ENCODE assay signal across 9 mouse cellular contexts in the genomic region with DNA sequence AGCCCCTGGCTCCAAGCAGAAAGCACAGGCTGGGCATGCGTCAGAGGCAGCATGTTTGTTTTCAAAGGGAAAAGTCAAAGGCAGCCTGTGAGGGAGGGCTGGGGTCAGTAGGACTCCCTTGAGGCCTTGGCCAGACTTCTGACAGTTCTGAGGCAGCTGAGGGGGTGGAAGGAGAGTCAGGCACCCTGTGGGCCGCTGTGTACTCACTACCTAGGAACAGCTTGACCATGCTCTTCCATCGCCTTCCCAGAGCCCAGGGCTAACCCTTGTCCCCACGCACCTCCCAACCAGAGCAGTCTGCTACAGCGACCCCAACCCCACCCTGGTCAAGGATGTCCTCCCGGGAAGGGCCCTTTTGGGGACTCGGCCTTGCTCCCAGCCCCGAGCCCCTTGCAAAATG. TPM values are rescaled to one million over a fixed set of nuclear protein-coding genes. Genes with fewer than 3 reads are reported as not detected.
DNase-seq lines count a peak whose midpoint lies in the region; ATAC-seq and TF ChIP-seq lines count a peak whose summit lies in the region.
"Had no signal": no experiment of that assay in that cellular context is flagged by ENCODE, and none has a peak within 500 bp of the region (broad histone marks: within the 10 kb centered on the region; RNA-seq: fewer than 3 reads in every experiment).

No protein-coding gene starts in this region.

- peaks cover 80% of the 10 kb centered on the region for H3K36me3 ChIP-seq in G1E (replicated peaks)
- H3K36me3 ChIP-seq in hindbrain, embryonic 15.5 days = peaks cover 6% of the 10 kb centered on the region; the same call in 1 of the 2 replicates
- H3K36me3 ChIP-seq in stomach, postnatal 0 days (ENCODE audit: control insufficient read depth, insufficient read depth, low read length) = peaks cover 11% of the 10 kb centered on the region; the same call in 1 of the 2 replicates

- H3K27ac ChIP-seq in hindbrain, embryonic 15.5 days (replicated peaks) = peak overlapping the region; percentile 77; the same call in 1 of the 2 replicates
- peak overlapping the region; percentile 56 for H3K27ac ChIP-seq in stomach, postnatal 0 days (replicated peaks)

- WGBS in hindbrain, embryonic 15.5 days = 50% methylated on average over 8 of the region's 8 CpGs
- 53% methylated on average over 8 of the region's 8 CpGs for WGBS in lung, adult 2 months
- 54% methylated on average over 8 of the region's 8 CpGs for WGBS in stomach, postnatal 0 days

- DNase-seq in G1E (ENCODE audit: low spot score) = no peak
- peak; percentile 74 for DNase-seq in adrenal gland, adult 8-10 months
- DNase-seq in lung, adult 2 months = no peak
- no peak for DNase-seq in stomach, postnatal 0 days (ENCODE audit: low spot score)
- DNase-seq in gastrocnemius, postnatal 4 days (ENCODE audit: low spot score in 2 of 2) = no peak
- no peak for DNase-seq in thymus, postnatal 4 days

- H3K9me3 ChIP-seq in G1E (replicated peaks) = peaks cover 17% of the 10 kb centered on the region
- no peaks in the 10 kb centered on the region for H3K9me3 ChIP-seq in hindbrain, embryonic 15.5 days
- no peaks in the 10 kb centered on the region for H3K9me3 ChIP-seq in stomach, postnatal 0 days (ENCODE audit: control insufficient read depth, low read length)

- no peak for TF ChIP-seq EP300 in stomach, postnatal 0 days (optimal IDR thresholded peaks at IDR 0.05)

- H3K4me3 ChIP-seq in G1E (ENCODE audit: low read depth, low read length) = peak overlapping the region; percentile 81; the same call in 1 of the 2 replicates
- no peak overlapping the region for H3K4me3 ChIP-seq in hindbrain, embryonic 15.5 days
- H3K4me3 ChIP-seq in lung, adult 2 months (replicated peaks; ENCODE audit: extremely low read depth, low read depth, low read length) = no peak overlapping the region
- H3K4me3 ChIP-seq in stomach, postnatal 0 days (ENCODE audit: low read depth, low read length) = no peak overlapping the region

- no peaks in the 10 kb centered on the region for H3K27me3 ChIP-seq in G1E (ENCODE audit: insufficient read depth, low read length)
- H3K27me3 ChIP-seq in hindbrain, embryonic 15.5 days = no peaks in the 10 kb centered on the region
- no peaks in the 10 kb centered on the region for H3K27me3 ChIP-seq in stomach, postnatal 0 days (ENCODE audit: control insufficient read depth, insufficient read depth, low read length)

- TF ChIP-seq POLR2A in lung, adult 2 months (IDR thresholded peaks at IDR 0.05; ENCODE audit: borderline replicate concordance, extremely low read depth, low read depth, low read length) = peak; percentile 11; the same call in 1 of the 2 replicates

- ATAC-seq in G1E (ENCODE audit: extremely low read depth, insufficient number of reproducible peaks, low FRiP score, poor library complexity, severe bottlenecking) = no peak
- ATAC-seq in hindbrain, embryonic 15.5 days (ENCODE audit: low FRiP score, low read depth) = no peak
- no peak for ATAC-seq in stomach, postnatal 0 days (ENCODE audit: low FRiP score, low TSS enrichment)
- no peak for ATAC-seq in activated CD4-positive, CD25-positive, alpha-beta regulatory T cell, adult 4 months

- no peak for TF ChIP-seq CTCF in G1E (IDR thresholded peaks at IDR 0.05; ENCODE audit: low read depth, low read length)
- no peak for TF ChIP-seq CTCF in lung, adult 2 months (IDR thresholded peaks at IDR 0.05; ENCODE audit: insufficient read depth, low read length)
- no peak for TF ChIP-seq CTCF in stomach, postnatal 0 days (IDR thresholded peaks at IDR 0.05; ENCODE audit: low read depth)

- H3K9ac ChIP-seq in hindbrain, embryonic 15.5 days = no peak overlapping the region
- H3K9ac ChIP-seq in stomach, postnatal 0 days (ENCODE audit: low read length) = no peak overlapping the region; the same call in 1 of the 2 replicates

- peak overlapping the region; percentile 96; the same call in 1 of the 2 replicates for H3K4me2 ChIP-seq in hindbrain, embryonic 15.5 days
- no peak overlapping the region for H3K4me2 ChIP-seq in stomach, postnatal 0 days (replicated peaks; ENCODE audit: low read depth)

- peaks cover 30% of the 10 kb centered on the region for H3K4me1 ChIP-seq in G1E (ENCODE audit: insufficient read depth, low read depth, low read length)
- H3K4me1 ChIP-seq in hindbrain, embryonic 15.5 days (replicated peaks) = peaks cover 41% of the 10 kb centered on the region
- H3K4me1 ChIP-seq in lung, adult 2 months (ENCODE audit: control insufficient read depth, insufficient read depth, low read length) = peaks cover 5% of the 10 kb centered on the region; the same call in 1 of the 2 replicates
- H3K4me1 ChIP-seq in stomach, postnatal 0 days (replicated peaks; ENCODE audit: control insufficient read depth, insufficient read depth) = 0 out of 2 replicates have a peak, but pooled peaks cover 5% of the 10 kb centered on the region

RNA-seq across cellular contexts. Expression of gene Isyna1, which starts 1.0 kb away (rescaled TPM):
- total RNA-seq in G1E (2014; fragmentation: Nextera tagmentation) (22.9 and 24.4 TPM in 2 replicates), G1E (2017) (35.8 and 36.8 TPM in 2 replicates)
- polyA plus RNA-seq in G1E (2012) = 141 and 157 TPM in 2 replicates
- total RNA-seq in adrenal gland, adult 8-10 months (2022) = 100 to 1,000 TPM; 124 to 207 (median 158) TPM
- 146 and 152 TPM in 2 replicates for polyA plus RNA-seq in hindbrain, embryonic 15.5 days (2015; fragmentation: Nextera tagmentation; extraction: Ambion mirVana)
- 102 and 112 TPM in 2 replicates for polyA plus RNA-seq in lung, adult 2 months (2012; rRNA removed)
- polyA plus RNA-seq in stomach, postnatal 0 days (2015; fragmentation: Nextera tagmentation; extraction: Ambion mirVana) = 37.4 and 39.3 TPM in 2 replicates
- 10 to 100 TPM; 22.8 to 31.3 TPM for total RNA-seq in gastrocnemius, postnatal 4 days (2021)
- 10 to 100 TPM; 19.3 to 44.6 TPM for polyA plus RNA-seq in activated CD4-positive, CD25-positive, alpha-beta regulatory T cell, adult 4 months (2017; shearing (Covaris generic))

RNA-seq across cellular contexts. Expression of gene Ssbp4, which starts 15.5 kb away (rescaled TPM):
- total RNA-seq in G1E (2014; fragmentation: Nextera tagmentation) (21.7 and 31.0 TPM in 2 replicates), G1E (2017) (51.7 and 114 TPM in 2 replicates)
- 606 and 1,025 TPM in 2 replicates for polyA plus RNA-seq in G1E (2012)
- total RNA-seq in adrenal gland, adult 8-10 months (2022) = 100 to 1,000 TPM in 2 of 4 experiments, 10 to 100 TPM in 2; 69.3 to 158 (median 120) TPM
- polyA plus RNA-seq in hindbrain, embryonic 15.5 days (2015; fragmentation: Nextera tagmentation; extraction: Ambion mirVana) = 150 and 172 TPM in 2 replicates
- 228 and 351 TPM in 2 replicates for polyA plus RNA-seq in lung, adult 2 months (2012; rRNA removed)
- polyA plus RNA-seq in stomach, postnatal 0 days (2015; fragmentation: Nextera tagmentation; extraction: Ambion mirVana) = 66.7 and 83.8 TPM in 2 replicates
- 10 to 100 TPM; 49.6 to 60.7 TPM for total RNA-seq in gastrocnemius, postnatal 4 days (2021)
- polyA plus RNA-seq in activated CD4-positive, CD25-positive, alpha-beta regulatory T cell, adult 4 months (2017; shearing (Covaris generic)) = 10 to 100 TPM; 15.8 to 17.7 TPM

RNA-seq across cellular contexts. Expression of gene Lrrc25, which starts 22.8 kb away (rescaled TPM):
- total RNA-seq in G1E (2014; fragmentation: Nextera tagmentation) = 1.3 and 2.6 TPM in 2 replicates
- total RNA-seq in G1E (2017) = 1.2 and 1.6 TPM in 2 replicates
- 1.6 and 1.7 TPM in 2 replicates for polyA plus RNA-seq in G1E (2012)
- total RNA-seq in adrenal gland, adult 8-10 months (2022) = 1 to 10 TPM; 1.5 to 4.4 (median 3.2) TPM
- polyA plus RNA-seq in hindbrain, embryonic 15.5 days (2015; fragmentation: Nextera tagmentation; extraction: Ambion mirVana) = 1.1 and 2.2 TPM in 2 replicates
- polyA plus RNA-seq in lung, adult 2 months (2012; rRNA removed) = 10.4 and 10.5 TPM in 2 replicates
- 2.3 and 2.7 TPM in 2 replicates for polyA plus RNA-seq in stomach, postnatal 0 days (2015; fragmentation: Nextera tagmentation; extraction: Ambion mirVana)
- total RNA-seq in gastrocnemius, postnatal 4 days (2021) = 1 to 10 TPM; 2.5 to 3.2 TPM
- 1 to 10 TPM in 1 of 2 experiments, under 1 TPM in 1; 0.54 to 1.0 TPM for polyA plus RNA-seq in activated CD4-positive, CD25-positive, alpha-beta regulatory T cell, adult 4 months (2017; shearing (Covaris generic))

RNA-seq across cellular contexts. Expression of gene Gdf15, which starts 39.1 kb away (rescaled TPM):
- total RNA-seq in G1E (2014; fragmentation: Nextera tagmentation) (not detected in 2 replicates), G1E (2017) (not detected in 2 replicates)
- polyA plus RNA-seq in G1E (2012) = 0.03 and 0.06 TPM in 2 replicates
- 1 to 10 TPM; 1.8 to 3.5 (median 3.0) TPM for total RNA-seq in adrenal gland, adult 8-10 months (2022)
- polyA plus RNA-seq in hindbrain, embryonic 15.5 days (2015; fragmentation: Nextera tagmentation; extraction: Ambion mirVana) = 0.25 and 0.30 TPM in 2 replicates
- 5.4 and 6.6 TPM in 2 replicates for polyA plus RNA-seq in lung, adult 2 months (2012; rRNA removed)
- 0.30 and 0.33 TPM in 2 replicates for polyA plus RNA-seq in stomach, postnatal 0 days (2015; fragmentation: Nextera tagmentation; extraction: Ambion mirVana)
- total RNA-seq in gastrocnemius, postnatal 4 days (2021) = under 1 TPM; 0.32 to 0.39 TPM
- not detected for polyA plus RNA-seq in activated CD4-positive, CD25-positive, alpha-beta regulatory T cell, adult 4 months (2017; shearing (Covaris generic))
- total RNA-seq: neutrophil, adult 5-6 weeks had no signal

RNA-seq across cellular contexts. Expression of gene Ell, which starts 53.9 kb away (rescaled TPM):
- 20.8 and 22.7 TPM in 2 replicates for total RNA-seq in G1E (2014; fragmentation: Nextera tagmentation)
- total RNA-seq in G1E (2017) = 7.6 and 9.1 TPM in 2 replicates
- 56.4 and 59.0 TPM in 2 replicates for polyA plus RNA-seq in G1E (2012)
- 10 to 100 TPM; 25.2 to 38.3 (median 30.3) TPM for total RNA-seq in adrenal gland, adult 8-10 months (2022)
- polyA plus RNA-seq in hindbrain, embryonic 15.5 days (2015; fragmentation: Nextera tagmentation; extraction: Ambion mirVana) = 15.1 and 20.9 TPM in 2 replicates
- 29.6 and 32.9 TPM in 2 replicates for polyA plus RNA-seq in lung, adult 2 months (2012; rRNA removed)
- 11.1 and 13.5 TPM in 2 replicates for polyA plus RNA-seq in stomach, postnatal 0 days (2015; fragmentation: Nextera tagmentation; extraction: Ambion mirVana)
- total RNA-seq in gastrocnemius, postnatal 4 days (2021) = 10 to 100 TPM; 16.1 to 18.2 TPM
- 10 to 100 TPM; 27.8 to 35.2 TPM for polyA plus RNA-seq in activated CD4-positive, CD25-positive, alpha-beta regulatory T cell, adult 4 months (2017; shearing (Covaris generic))
